Mouse (Mus musculus): ENCODE measurements around the gene Myh15.

GRCm38 (mm10) chr16:49193521-49193920, 136.2 kb downstream of the Myh15 start:
- TF ChIP-seq CTCF (IDR thresholded peaks at IDR 0.05) (no peak), EP300 (IDR thresholded peaks at IDR 0.05) (no peak)
